Mouse (Mus musculus) thymus, adult 2 months (tissue): Measurements from ENCODE around the gene Wrap53.

Experiments used
- CTCF ChIP-seq: fragments of 200-500 bp; IDR thresholded peaks from 2 replicates; pipeline ENCODE4 v1.5.1; 2012; ENCODE audit warnings: mild to moderate bottlenecking, control low read depth, low read length, moderate library complexity, borderline replicate concordance; ENCODE audit not compliant: control insufficient read depth, poor library complexity, insufficient read depth; ENCODE audit errors: extremely low read depth
- POLR2A ChIP-seq: fragments of 200-500 bp; IDR thresholded peaks from 2 replicates; pipeline ENCODE4 v1.6.1; 2012; ENCODE audit warnings: mild to moderate bottlenecking, low read length, control low read depth, moderate library complexity; ENCODE audit not compliant: control insufficient read depth, poor library complexity, insufficient read depth; ENCODE audit errors: extremely low read depth

- no peak for TF ChIP-seq POLR2A
- TF ChIP-seq CTCF: no peak
These were observed 60.1 kb downstream of the Wrap53 start for GRCm38 (mm10) chr11:69519976-69520375.
